Mouse (Mus musculus): ENCODE data around the gene Snupn.
"Not testable (repeated sequence)": the region's sequence is repeated elsewhere in the genome, so short reads cannot be mapped to it uniquely, and the experiment has no call there.

Gene Snupn

DNA sequence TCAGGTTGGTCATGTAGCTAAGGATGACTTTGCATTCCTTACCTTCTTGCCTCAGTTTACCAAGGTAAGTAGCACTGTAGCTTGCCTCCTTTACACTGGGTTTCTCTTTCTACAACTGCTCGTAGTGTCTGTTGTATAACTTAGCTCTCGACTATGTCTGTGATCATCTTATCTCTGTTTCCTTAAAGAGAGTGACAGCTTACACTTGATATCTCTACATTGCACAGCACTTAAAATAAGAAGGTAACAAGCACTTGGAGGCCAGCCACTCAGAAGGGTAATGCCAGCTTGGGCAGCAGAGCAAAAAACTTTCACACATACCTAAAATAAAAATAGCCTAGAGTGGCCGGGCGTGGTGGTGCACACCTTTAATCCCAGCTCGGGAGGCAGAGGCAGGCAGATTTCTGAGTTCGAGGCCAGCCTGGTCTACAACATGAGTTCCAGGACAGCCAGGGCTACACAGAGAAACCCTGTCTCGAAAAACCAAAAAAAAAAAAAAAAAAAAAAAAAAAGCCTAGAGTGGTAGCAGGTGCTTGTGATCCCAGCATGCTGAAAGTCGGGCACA lies 23.4 kb downstream of the Snupn start:
- Histone ChIP-seq H3K27me3 (ENCODE audit: insufficient read depth, low read length) (no peaks in the 10 kb centered on the region), H3K36me3 (ENCODE audit: insufficient read depth, low read length) (peaks cover 65% of the 10 kb centered on the region), H3K4me1 (replicated peaks; ENCODE audit: low read depth, low read length) (peaks cover 6% of the 10 kb centered on the region), H3K4me3 (replicated peaks; ENCODE audit: low read length) (no peak overlapping the region), H3K9me3 (ENCODE audit: low read length) (no peaks in the 10 kb centered on the region)
- no peak for TF ChIP-seq POU5F1 (IDR thresholded peaks at IDR 0.05; ENCODE audit: borderline replicate concordance, low read length)
- no peak for TF ChIP-seq CTCF (conservative IDR thresholded peaks at IDR 0.05; ENCODE audit: low read length)
- TF ChIP-seq NANOG (IDR thresholded peaks at IDR 0.05; ENCODE audit: borderline replicate concordance, low read length) = no peak

DNA sequence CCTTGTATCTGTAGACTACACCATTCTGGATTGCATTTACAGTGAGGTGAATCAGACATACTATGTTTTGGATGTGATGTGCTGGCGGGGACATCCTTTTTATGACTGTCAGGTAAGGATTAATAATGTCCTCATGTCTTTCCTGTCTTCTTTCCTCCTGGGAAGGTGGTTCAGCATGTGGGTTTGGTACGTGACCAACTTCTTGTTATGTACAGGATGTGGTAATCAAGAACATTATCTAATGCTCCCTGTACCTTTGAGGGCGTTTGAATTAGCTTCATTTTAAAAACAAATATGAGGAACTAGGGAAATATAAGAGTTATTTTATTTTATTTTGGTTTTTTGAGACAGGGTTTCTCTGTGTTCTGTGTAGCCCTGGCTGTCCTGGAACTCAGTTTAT lies 24.5 kb downstream of the Snupn start:
- Histone ChIP-seq H3K4me1 (replicated peaks; ENCODE audit: low read depth, low read length) (peaks cover 6% of the 10 kb centered on the region), H3K4me3 (replicated peaks; ENCODE audit: low read length) (no peak overlapping the region), H3K27me3 (ENCODE audit: insufficient read depth, low read length) (no peaks in the 10 kb centered on the region), H3K36me3 (ENCODE audit: insufficient read depth, low read length) (peaks cover 63% of the 10 kb centered on the region), H3K9me3 (ENCODE audit: low read length) (peaks cover 2% of the 10 kb centered on the region; the same call in 1 of the 2 replicates)
- no peak for TF ChIP-seq POU5F1 (IDR thresholded peaks at IDR 0.05; ENCODE audit: borderline replicate concordance, low read length)
- no peak for TF ChIP-seq CTCF (conservative IDR thresholded peaks at IDR 0.05; ENCODE audit: low read length)
- TF ChIP-seq NANOG (IDR thresholded peaks at IDR 0.05; ENCODE audit: borderline replicate concordance, low read length) = no peak

DNA sequence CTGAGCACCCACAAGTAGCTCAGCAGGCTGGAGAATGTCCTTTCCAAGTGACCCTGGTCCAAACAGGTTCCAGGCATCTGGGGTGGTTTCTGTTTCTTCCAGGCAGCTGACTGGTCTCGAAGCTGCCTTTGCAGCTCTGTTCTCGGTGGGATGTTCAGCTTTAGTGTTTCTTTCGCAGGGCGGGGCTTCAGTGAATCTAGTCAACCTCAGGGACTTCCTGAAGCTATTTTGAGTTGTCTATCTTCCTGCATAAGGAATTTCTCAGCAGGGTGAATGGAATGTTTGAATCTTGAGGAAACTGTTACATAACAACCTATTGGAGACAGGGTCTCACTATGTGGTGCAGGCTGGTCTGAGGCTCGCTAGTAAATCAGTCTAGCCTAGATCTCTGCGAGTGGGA lies 29.5 kb downstream of the Snupn start:
- Histone ChIP-seq H3K9me3 (ENCODE audit: low read length) (peaks cover 4% of the 10 kb centered on the region; the same call in 1 of the 2 replicates), H3K4me1 (replicated peaks; ENCODE audit: low read depth, low read length) (no peaks in the 10 kb centered on the region; the same call in 1 of the 2 replicates), H3K27me3 (ENCODE audit: insufficient read depth, low read length) (no peaks in the 10 kb centered on the region), H3K4me3 (replicated peaks; ENCODE audit: low read length) (no peak overlapping the region), H3K36me3 (ENCODE audit: insufficient read depth, low read length) (peaks cover 62% of the 10 kb centered on the region)
- TF ChIP-seq NANOG (IDR thresholded peaks at IDR 0.05; ENCODE audit: borderline replicate concordance, low read length) = no peak
- TF ChIP-seq CTCF (conservative IDR thresholded peaks at IDR 0.05; ENCODE audit: low read length) = no peak
- no peak for TF ChIP-seq POU5F1 (IDR thresholded peaks at IDR 0.05; ENCODE audit: borderline replicate concordance, low read length)

DNA sequence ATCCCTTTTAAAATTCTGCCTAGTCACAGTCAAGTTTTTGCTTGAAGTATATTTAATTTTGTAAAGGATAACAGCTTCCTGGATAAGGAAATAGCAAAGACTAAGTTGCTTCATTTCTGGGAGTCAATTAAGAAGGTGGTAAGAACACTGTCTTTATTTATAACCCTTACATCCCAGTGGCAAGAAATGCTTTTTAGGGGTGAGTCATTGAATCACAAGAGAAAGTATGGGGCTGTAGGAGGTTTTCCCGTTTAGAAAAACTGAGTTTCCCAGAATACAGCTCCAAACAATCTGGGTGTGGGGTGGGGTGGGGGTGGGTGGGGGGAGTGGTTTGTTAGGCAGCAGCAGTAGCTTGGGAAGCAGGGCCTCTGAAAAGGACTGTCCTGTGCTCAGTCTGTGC lies 30.8 kb downstream of the Snupn start:
- Histone ChIP-seq H3K4me1 (replicated peaks; ENCODE audit: low read depth, low read length) (no peaks in the 10 kb centered on the region; the same call in 1 of the 2 replicates), H3K27me3 (ENCODE audit: insufficient read depth, low read length) (no peaks in the 10 kb centered on the region), H3K36me3 (ENCODE audit: insufficient read depth, low read length) (peaks cover 58% of the 10 kb centered on the region), H3K4me3 (replicated peaks; ENCODE audit: low read length) (no peak overlapping the region), H3K9me3 (ENCODE audit: low read length) (peaks cover 4% of the 10 kb centered on the region; the same call in 1 of the 2 replicates)
- TF ChIP-seq NANOG (IDR thresholded peaks at IDR 0.05; ENCODE audit: borderline replicate concordance, low read length) (no peak), CTCF (conservative IDR thresholded peaks at IDR 0.05; ENCODE audit: low read length) (no peak)

DNA sequence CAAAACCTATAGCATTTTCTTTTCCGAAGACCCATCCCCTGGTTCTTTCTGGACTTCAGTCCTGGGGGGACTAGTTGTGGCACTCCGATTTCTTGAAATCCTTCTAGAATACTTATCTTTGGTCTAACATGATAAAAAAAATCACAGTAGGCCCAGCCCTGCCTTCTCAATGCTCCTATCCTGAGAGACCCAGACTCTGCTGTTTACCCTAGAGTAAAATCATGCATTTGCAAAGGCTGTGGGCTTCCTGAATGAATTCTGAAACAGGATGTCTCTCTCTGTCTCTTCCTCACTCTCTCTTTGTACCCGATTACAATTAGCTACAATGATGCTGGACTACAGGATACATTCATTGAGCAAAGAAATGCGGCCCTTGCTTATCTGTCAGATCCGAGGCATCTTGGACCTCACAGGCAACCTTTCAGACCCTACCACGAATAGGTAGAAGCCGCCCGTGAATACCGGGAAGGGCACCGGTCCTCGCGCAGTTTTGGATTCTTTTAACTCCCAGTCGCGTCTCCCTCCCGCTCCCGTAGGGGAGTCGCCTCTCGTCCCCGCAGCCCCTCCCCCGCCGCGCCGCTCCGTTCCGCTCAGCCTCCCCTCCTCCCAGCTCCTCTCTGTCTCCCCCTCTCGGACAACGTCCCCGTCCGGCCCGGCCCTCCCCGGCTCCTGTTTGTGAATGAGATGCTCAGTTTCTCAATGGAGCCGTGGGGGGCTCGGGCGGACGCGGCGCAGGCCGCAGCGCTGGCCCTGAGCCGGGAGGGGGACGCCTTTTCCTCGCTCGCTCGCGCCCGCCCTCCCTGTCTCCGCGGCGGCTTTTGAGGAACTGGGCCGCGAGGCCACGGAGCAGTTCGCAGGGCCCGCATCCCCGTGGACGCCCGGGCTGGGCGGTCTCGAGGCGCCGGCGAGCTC lies 43.9 kb downstream of the Snupn start, which contains the start of gene Ptpn9:
TSS of gene Ptpn9 (plus strand) at position 638 of the 912 bp plus-strand sequence.
- Histone ChIP-seq H3K27me3 (ENCODE audit: insufficient read depth, low read length) (peaks cover 20% of the 10 kb centered on the region), H3K4me1 (replicated peaks; ENCODE audit: low read depth, low read length) (peaks cover 18% of the 10 kb centered on the region), H3K9me3 (ENCODE audit: low read length) (no peaks in the 10 kb centered on the region), H3K4me3 (replicated peaks; ENCODE audit: low read length) (peak within 1 kb of the TSS; percentile 91), H3K36me3 (ENCODE audit: insufficient read depth, low read length) (no peaks in the 10 kb centered on the region)
- TF ChIP-seq POU5F1 (IDR thresholded peaks at IDR 0.05; ENCODE audit: borderline replicate concordance, low read length) (no peak), CTCF (conservative IDR thresholded peaks at IDR 0.05; ENCODE audit: low read length) (no peak), NANOG (IDR thresholded peaks at IDR 0.05; ENCODE audit: borderline replicate concordance, low read length) (no peak)

DNA sequence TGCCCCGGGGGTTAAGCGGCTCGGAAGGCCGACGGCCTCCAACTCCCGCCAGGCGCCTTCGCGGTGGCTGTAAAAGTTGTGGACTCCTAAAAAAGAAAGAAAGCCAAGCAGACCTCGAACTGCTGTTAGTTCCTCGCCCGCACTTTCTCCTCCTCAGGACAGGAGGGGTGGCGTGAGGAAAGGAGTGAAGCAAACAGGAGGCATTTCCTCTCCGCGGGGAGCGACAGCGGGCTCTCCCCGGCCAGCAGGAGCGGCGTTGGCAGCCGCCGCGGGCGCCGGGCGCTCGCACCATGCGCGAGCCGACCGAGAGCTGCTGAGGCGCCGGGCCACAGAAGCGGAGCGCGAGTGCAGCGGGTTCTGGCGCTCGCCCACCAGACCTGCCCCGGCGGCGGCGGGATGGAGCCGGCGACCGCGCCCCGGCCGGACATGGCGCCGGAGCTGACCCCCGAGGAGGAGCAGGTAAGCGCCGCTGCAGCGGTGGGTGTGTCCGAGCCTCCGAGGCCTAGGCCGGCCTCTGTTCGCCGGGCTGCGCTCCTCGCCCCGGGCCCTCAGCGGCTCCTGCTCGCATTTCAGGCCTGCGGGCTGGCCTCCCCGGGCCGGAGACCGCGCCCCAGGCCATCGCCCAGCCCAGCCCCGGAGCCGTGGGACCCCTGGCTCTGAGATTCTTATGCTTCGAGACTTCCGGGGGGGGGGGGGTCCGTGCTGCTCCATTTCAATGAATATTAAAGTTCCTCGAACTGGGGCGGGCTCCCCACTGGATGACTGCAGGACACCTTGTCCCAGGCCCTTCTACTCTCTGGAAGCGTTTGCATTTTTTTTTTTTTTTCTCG lies 44.7 kb downstream of the Snupn start:
- H3K27me3 ChIP-seq (ENCODE audit: insufficient read depth, low read length) = peaks cover 20% of the 10 kb centered on the region
- H3K4me3 ChIP-seq (replicated peaks; ENCODE audit: low read length) = peak overlapping the region; percentile 91
- no peaks in the 10 kb centered on the region for H3K9me3 ChIP-seq (ENCODE audit: low read length)
- H3K4me1 ChIP-seq (replicated peaks; ENCODE audit: low read depth, low read length) = peaks cover 18% of the 10 kb centered on the region
- TF ChIP-seq POU5F1 (IDR thresholded peaks at IDR 0.05; ENCODE audit: borderline replicate concordance, low read length) (no peak), CTCF (conservative IDR thresholded peaks at IDR 0.05; ENCODE audit: low read length) (no peak), NANOG (IDR thresholded peaks at IDR 0.05; ENCODE audit: borderline replicate concordance, low read length) (no peak)
- no peaks in the 10 kb centered on the region for H3K36me3 ChIP-seq (ENCODE audit: insufficient read depth, low read length)

DNA sequence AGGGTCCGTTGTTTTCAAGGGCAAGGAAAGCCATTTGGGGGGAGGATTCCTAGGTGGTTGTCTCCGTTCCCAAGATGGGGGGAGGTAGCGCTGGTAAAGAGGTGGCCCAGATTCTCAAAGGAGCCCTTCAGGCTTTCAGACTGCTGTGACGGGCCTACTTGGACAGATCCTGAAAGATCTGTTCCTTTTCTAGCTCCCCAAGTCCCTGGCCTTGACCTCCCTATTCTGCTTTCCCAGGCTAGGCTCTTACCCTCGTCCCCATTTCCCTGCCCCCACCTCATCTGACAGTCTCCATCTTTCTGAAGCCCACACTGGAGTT lies 45.3 kb downstream of the Snupn start:
- peak overlapping the region; percentile 91 for H3K4me3 ChIP-seq (replicated peaks; ENCODE audit: low read length)
- H3K27me3 ChIP-seq (ENCODE audit: insufficient read depth, low read length) = peaks cover 20% of the 10 kb centered on the region
- TF ChIP-seq POU5F1 (IDR thresholded peaks at IDR 0.05; ENCODE audit: borderline replicate concordance, low read length) = no peak
- TF ChIP-seq NANOG (IDR thresholded peaks at IDR 0.05; ENCODE audit: borderline replicate concordance, low read length) = no peak
- no peak for TF ChIP-seq CTCF (conservative IDR thresholded peaks at IDR 0.05; ENCODE audit: low read length)
- H3K9me3 ChIP-seq (ENCODE audit: low read length) = no peaks in the 10 kb centered on the region
- peaks cover 18% of the 10 kb centered on the region for H3K4me1 ChIP-seq (replicated peaks; ENCODE audit: low read depth, low read length)
- no peaks in the 10 kb centered on the region for H3K36me3 ChIP-seq (ENCODE audit: insufficient read depth, low read length)

DNA sequence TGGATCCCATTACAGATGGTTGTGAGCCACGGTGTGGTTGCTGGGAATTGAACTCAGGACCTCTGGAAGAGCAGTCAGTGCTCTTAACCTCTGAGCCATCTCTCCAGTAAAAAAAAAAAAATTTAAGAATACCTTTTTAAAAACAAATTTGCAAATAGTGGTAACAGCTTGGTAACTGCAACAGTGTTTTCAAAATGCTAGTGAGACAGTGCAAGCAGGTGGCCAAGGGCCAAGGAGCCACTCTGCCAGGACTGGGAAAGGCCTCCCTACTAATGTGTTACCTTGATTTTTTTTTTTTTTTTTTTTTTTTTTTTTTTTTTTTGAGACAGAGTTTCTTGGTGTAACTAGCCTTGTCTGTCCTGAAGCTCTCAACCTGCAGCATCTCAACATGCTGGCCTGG lies 46.5 kb downstream of the Snupn start:
- Histone ChIP-seq H3K27me3 (ENCODE audit: insufficient read depth, low read length) (peaks cover 20% of the 10 kb centered on the region), H3K4me1 (replicated peaks; ENCODE audit: low read depth, low read length) (peaks cover 18% of the 10 kb centered on the region)
- H3K4me3 ChIP-seq (replicated peaks; ENCODE audit: low read length); H3K36me3 ChIP-seq (ENCODE audit: insufficient read depth, low read length); H3K9me3 ChIP-seq (ENCODE audit: low read length): not testable (repeated sequence)
